ENCODE assay signal across 27 mouse cellular contexts in the genomic region with DNA sequence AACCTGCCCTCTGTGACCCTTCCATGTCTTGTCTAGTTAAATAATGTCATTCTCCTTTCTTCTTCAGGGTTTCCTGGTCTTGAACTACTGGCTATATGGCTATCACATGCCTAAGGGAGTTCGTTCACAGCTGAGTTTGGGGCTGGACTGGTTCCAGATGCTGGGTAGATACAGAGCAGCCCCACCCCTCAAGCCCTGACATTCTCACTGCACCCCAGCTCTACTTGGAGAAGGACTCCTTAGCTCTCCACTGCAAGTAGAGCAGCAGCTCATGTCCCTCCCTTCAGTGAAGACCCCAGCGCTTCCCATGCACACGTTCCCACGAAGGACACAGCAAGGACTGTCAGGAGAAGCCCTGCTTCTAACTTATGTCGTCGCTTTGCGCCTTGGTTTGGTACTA.
"Had no signal": no experiment of that assay in that cellular context is flagged by ENCODE, and none has a peak within 500 bp of the region (broad histone marks: within the 10 kb centered on the region; RNA-seq: fewer than 3 reads in every experiment).

No protein-coding gene starts in this region.

- ATAC-seq: hindbrain, embryonic 16.5 days; inflammation-experienced regulatory T-cells, adult 6 months; intestine, embryonic 15.5 days; intestine, postnatal 0 days had no signal

- DNase-seq: gastrocnemius, adult 2 months; gastrocnemius, postnatal 10 days; gastrocnemius, postnatal 25 days; heart, adult 2 months; heart, postnatal 4 days; kidney, adult 18-20 months; kidney, adult 8-10 months; kidney, postnatal 14 days; kidney, postnatal 36 days; layer of hippocampus, adult 9-11 months; layer of hippocampus, postnatal 36 days; left cerebral cortex, postnatal 4 days; liver, embryonic 13.5 days had no signal

- H3K9me3 ChIP-seq: heart, embryonic 15.5 days; hindbrain, embryonic 10.5 days; hindbrain, embryonic 12.5 days; intestine, embryonic 15.5 days; kidney, embryonic 15.5 days; limb, embryonic 13.5 days; limb, embryonic 15.5 days; liver, embryonic 13.5 days had no signal

- H3K9ac ChIP-seq: heart, embryonic 13.5 days; heart, embryonic 15.5 days; hindbrain, embryonic 12.5 days; hindbrain, embryonic 14.5 days; intestine, embryonic 15.5 days; kidney, embryonic 15.5 days; limb, embryonic 13.5 days; limb, embryonic 15.5 days; liver, embryonic 13.5 days had no signal

- H3K4me2 ChIP-seq: heart, embryonic 11.5 days; heart, embryonic 13.5 days; heart, embryonic 15.5 days; hindbrain, embryonic 12.5 days; hindbrain, embryonic 14.5 days; intestine, embryonic 15.5 days; kidney, embryonic 15.5 days; limb, embryonic 13.5 days; limb, embryonic 15.5 days; liver, embryonic 13.5 days had no signal

- H3K4me3 ChIP-seq: gastrocnemius, adult 2 months; heart, adult 2 months; heart, embryonic 13.5 days; heart, embryonic 15.5 days; hindbrain, embryonic 10.5 days; hindbrain, embryonic 12.5 days; intestine, embryonic 15.5 days; kidney, embryonic 15.5 days; limb, embryonic 13.5 days; limb, embryonic 15.5 days; liver, embryonic 13.5 days had no signal

- H3K4me1 ChIP-seq: heart, embryonic 15.5 days; hindbrain, embryonic 10.5 days; hindbrain, embryonic 12.5 days; kidney, embryonic 15.5 days; limb, embryonic 15.5 days had no signal

- H3K27me3 ChIP-seq: heart, embryonic 13.5 days; heart, embryonic 15.5 days; hindbrain, embryonic 12.5 days; intestine, embryonic 15.5 days; kidney, embryonic 15.5 days; limb, embryonic 13.5 days; limb, embryonic 15.5 days; liver, embryonic 13.5 days had no signal

- H3K27ac ChIP-seq: gastrocnemius, adult 2 months; heart, adult 2 months; heart, embryonic 13.5 days; heart, embryonic 15.5 days; hindbrain, embryonic 10.5 days; hindbrain, embryonic 12.5 days; hindbrain, embryonic 14.5 days; intestine, embryonic 15.5 days; kidney, embryonic 15.5 days; kidney, postnatal 0 days; limb, embryonic 13.5 days; limb, embryonic 15.5 days; liver, embryonic 13.5 days had no signal
